Mouse (Mus musculus) embryonic facial prominence, embryonic 14.5 days (tissue): ENCODE data around the gene Ptprs. TPM values are rescaled to one million over a fixed set of nuclear protein-coding genes. Genes with fewer than 3 reads are reported as not detected.

Experiments
- ATAC-seq: fragments of 200-750 bp; cut with Nextera tagmentation; 2 replicates; pipeline ENCODE4 v1.8.0; 2017; ENCODE audit warnings: low read depth, moderate number of reproducible peaks, moderate TSS enrichment
- DNase-seq: peaks from one replicate; pipeline ENCODE4 v3.0.0-alpha.2; 2015; ENCODE audit warnings: low spot score
- H3K27ac ChIP-seq: fragments of 300-500 bp; sonication (generic); replicated peaks from 2 replicates; pipeline ENCODE4 v1.5.1; 2014; ENCODE audit warnings: low read depth, mild to moderate bottlenecking, low read length, moderate library complexity
- H3K27me3 ChIP-seq: fragments of 300-500 bp; sonication (generic); replicated peaks from 2 replicates; pipeline ENCODE4 v1.6.1; 2014; ENCODE audit warnings: low read length; ENCODE audit not compliant: control insufficient read depth, insufficient read depth
- H3K36me3 ChIP-seq: fragments of 300-500 bp; sonication (generic); 2 replicates; pipeline ENCODE4 v1.6.1; 2014; ENCODE audit warnings: low read length, mixed read lengths; ENCODE audit not compliant: control insufficient read depth, insufficient read depth
- H3K4me1 ChIP-seq: fragments of 300-500 bp; sonication (generic); 2 replicates; pipeline ENCODE4 v1.6.1; 2014; ENCODE audit warnings: antibody characterized with exemption, low read length; ENCODE audit not compliant: control insufficient read depth, insufficient read depth
- H3K4me2 ChIP-seq: fragments of 300-500 bp; sonication (generic); 2 replicates; pipeline ENCODE4 v1.6.1; 2014; ENCODE audit warnings: low read depth, mild to moderate bottlenecking, low read length, moderate library complexity, mixed read lengths
- H3K4me3 ChIP-seq: fragments of 300-500 bp; sonication (generic); 2 replicates; pipeline ENCODE4 v1.5.1; 2014; ENCODE audit warnings: low read depth, mild to moderate bottlenecking, low read length
- H3K9ac ChIP-seq: fragments of 300-500 bp; sonication (generic); 2 replicates; pipeline ENCODE4 v1.6.1; 2014; ENCODE audit warnings: low read depth, mild to moderate bottlenecking, low read length, moderate library complexity, mixed read lengths
- H3K9me3 ChIP-seq: fragments of 300-500 bp; sonication (generic); 2 replicates; pipeline ENCODE4 v1.6.1; 2016; ENCODE audit warnings: low read length; ENCODE audit not compliant: control insufficient read depth
- WGBS: fragments of 180-500 bp; shearing (Covaris S2); extraction: QIAGEN DNeasy Blood & Tissue Kit; methylation state at CpG from one replicate; pipeline ENCODE4 v1.1.7; 2014; 5-methylcytosine and 5-hydroxymethylcytosine counted together
- polyA plus RNA-seq: library from polyadenylated mRNA; unstranded; fragments of >200 nt; fragmentation: Nextera tagmentation; extraction: Ambion mirVana; gene quantifications from 2 replicates; pipeline ENCODE4 v1.2.1, GENCODE M21; 2014

Gene Ptprs
- polyA plus RNA-seq, 1 experiment from 2014 or later = 104 TPM

GRCm38 (mm10) chr17:56468870-56469269 lies 7.4 kb downstream of the Ptprs start:
- peaks cover 57% of the 10 kb centered on the region for H3K4me1 ChIP-seq
- no peaks in the 10 kb centered on the region for H3K36me3 ChIP-seq
- H3K4me3 ChIP-seq = no peak overlapping the region
- 61% methylated on average over 7 of the region's 7 CpGs for WGBS
- 0 out of 2 replicates have a peak overlapping the region, but pooled peaks have one; percentile 18 for H3K27ac ChIP-seq
- no peak overlapping the region for H3K4me2 ChIP-seq
- H3K9ac ChIP-seq = no peak overlapping the region
- no peak for DNase-seq
- no peak for ATAC-seq
- H3K9me3 ChIP-seq = no peaks in the 10 kb centered on the region
- H3K27me3 ChIP-seq = peaks cover 11% of the 10 kb centered on the region

GRCm38 (mm10) chr17:56468380-56468779 lies 7.9 kb downstream of the Ptprs start:
- H3K27me3 ChIP-seq = peaks cover 6% of the 10 kb centered on the region
- peak overlapping the region; percentile 79 for H3K27ac ChIP-seq
- no peak overlapping the region for H3K4me3 ChIP-seq
- H3K36me3 ChIP-seq = no peaks in the 10 kb centered on the region
- H3K9me3 ChIP-seq = no peaks in the 10 kb centered on the region
- no peak overlapping the region for H3K9ac ChIP-seq
- 92% methylated on average over 7 of the region's 9 CpGs for WGBS
- H3K4me1 ChIP-seq = peaks cover 57% of the 10 kb centered on the region
- no peak for ATAC-seq
- DNase-seq = no peak
- H3K4me2 ChIP-seq = no peak overlapping the region

- Histone ChIP-seq H3K4me1 (peaks cover 55% of the 10 kb centered on the region), H3K9ac (peak overlapping the region; percentile 27; the same call in 1 of the 2 replicates)
- DNase-seq = peak; percentile 95
These were observed 8.8 kb downstream of the Ptprs start for GRCm38 (mm10) chr17:56467456-56467884.

DNA sequence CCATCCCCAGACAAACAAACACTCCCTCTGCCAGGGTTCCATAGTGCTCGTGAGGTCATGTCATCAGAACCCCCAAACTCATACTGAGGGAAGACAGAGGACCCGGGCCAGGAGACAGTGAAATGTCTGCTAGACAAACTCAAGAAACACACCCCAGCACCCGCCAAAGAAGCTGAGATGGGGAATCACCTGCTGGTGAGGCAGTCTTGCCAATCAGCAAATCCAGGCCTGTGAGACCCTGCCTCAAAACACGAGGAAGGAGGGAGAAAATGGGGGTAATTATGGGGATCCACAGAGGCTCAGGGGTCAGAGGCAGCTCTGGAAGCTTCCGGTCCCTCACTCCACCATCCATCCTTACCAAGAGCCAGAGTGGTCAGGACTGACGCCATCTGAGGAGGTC lies 9.5 kb downstream of the Ptprs start:
- Histone ChIP-seq H3K9me3 (no peaks in the 10 kb centered on the region), H3K36me3 (no peaks in the 10 kb centered on the region), H3K4me2 (peak overlapping the region; percentile 32; the same call in 1 of the 2 replicates), H3K27ac (peak overlapping the region; percentile 19; the same call in 1 of the 2 replicates), H3K27me3 (no peaks in the 10 kb centered on the region), H3K4me1 (peaks cover 52% of the 10 kb centered on the region), H3K9ac (no peak overlapping the region), H3K4me3 (no peak overlapping the region)
- ATAC-seq = no peak
- 70% methylated on average over 6 of the region's 6 CpGs for WGBS
- DNase-seq = no peak

More at GRCm38 (mm10) chr17:56467456-56467884, 8.8 kb downstream of the Ptprs start:
- H3K4me3 ChIP-seq = no peak overlapping the region
- H3K36me3 ChIP-seq = no peaks in the 10 kb centered on the region
- peak overlapping the region; percentile 32 for H3K4me2 ChIP-seq
- ATAC-seq = peak; percentile 47
- no peaks in the 10 kb centered on the region for H3K27me3 ChIP-seq
- 38% methylated on average over 5 of the region's 7 CpGs for WGBS
- H3K9me3 ChIP-seq = no peaks in the 10 kb centered on the region
- peak overlapping the region; percentile 79 for H3K27ac ChIP-seq

- ATAC-seq (no peak), DNase-seq (no peak)
- H3K4me3 ChIP-seq = no peak overlapping the region
- no peaks in the 10 kb centered on the region for H3K9me3 ChIP-seq
- H3K4me1 ChIP-seq = peaks cover 52% of the 10 kb centered on the region
- no peak overlapping the region for H3K4me2 ChIP-seq
- no peaks in the 10 kb centered on the region for H3K36me3 ChIP-seq
- H3K27me3 ChIP-seq = no peaks in the 10 kb centered on the region
- WGBS = 58% methylated on average over 4 of the region's 7 CpGs
- H3K27ac ChIP-seq = no peak overlapping the region
- peak overlapping the region; percentile 23; the same call in 1 of the 2 replicates for H3K9ac ChIP-seq
These were observed 11.5 kb downstream of the Ptprs start for GRCm38 (mm10) chr17:56464817-56465216.

- H3K9me3 ChIP-seq = no peaks in the 10 kb centered on the region
- H3K27ac ChIP-seq = no peak overlapping the region
- no peak overlapping the region for H3K4me2 ChIP-seq
- ATAC-seq (no peak), DNase-seq (no peak)
- H3K4me1 ChIP-seq = peaks cover 51% of the 10 kb centered on the region
- WGBS = 82% methylated on average over 2 of the region's 2 CpGs
- H3K4me3 ChIP-seq = no peak overlapping the region
- no peaks in the 10 kb centered on the region for H3K27me3 ChIP-seq
- H3K9ac ChIP-seq = no peak overlapping the region
- no peaks in the 10 kb centered on the region for H3K36me3 ChIP-seq
These were observed 11.9 kb downstream of the Ptprs start for GRCm38 (mm10) chr17:56464345-56464744.

DNA sequence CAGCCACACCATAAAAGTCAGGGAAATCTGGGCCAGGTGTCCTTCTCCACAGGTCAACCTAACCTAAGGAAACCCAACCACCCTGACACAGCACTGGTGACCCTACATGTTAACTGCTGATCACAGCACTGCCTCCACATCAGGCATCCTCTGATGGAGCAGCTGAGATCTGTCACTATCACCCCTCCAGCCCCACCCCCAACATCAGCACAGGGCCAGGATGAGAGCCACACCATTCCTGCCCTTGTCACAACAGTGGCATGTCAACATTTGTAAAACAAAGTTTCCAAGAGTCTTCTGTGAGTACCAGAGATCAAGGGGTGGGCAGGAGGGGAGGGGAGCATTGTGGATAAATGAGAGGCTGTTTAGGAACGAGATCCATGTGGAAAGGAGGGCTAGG lies 12.8 kb downstream of the Ptprs start:
- peak overlapping the region; percentile 93 for H3K27ac ChIP-seq
- H3K36me3 ChIP-seq = no peaks in the 10 kb centered on the region
- peak overlapping the region; percentile 69 for H3K4me2 ChIP-seq
- no peaks in the 10 kb centered on the region for H3K9me3 ChIP-seq
- DNase-seq (no peak), ATAC-seq (no peak)
- H3K27me3 ChIP-seq = no peaks in the 10 kb centered on the region
- peaks cover 52% of the 10 kb centered on the region for H3K4me1 ChIP-seq
- peak overlapping the region; percentile 54 for H3K9ac ChIP-seq
- no peak overlapping the region for H3K4me3 ChIP-seq
- WGBS = 22% methylated on average over 1 of the region's 1 CpGs

DNA sequence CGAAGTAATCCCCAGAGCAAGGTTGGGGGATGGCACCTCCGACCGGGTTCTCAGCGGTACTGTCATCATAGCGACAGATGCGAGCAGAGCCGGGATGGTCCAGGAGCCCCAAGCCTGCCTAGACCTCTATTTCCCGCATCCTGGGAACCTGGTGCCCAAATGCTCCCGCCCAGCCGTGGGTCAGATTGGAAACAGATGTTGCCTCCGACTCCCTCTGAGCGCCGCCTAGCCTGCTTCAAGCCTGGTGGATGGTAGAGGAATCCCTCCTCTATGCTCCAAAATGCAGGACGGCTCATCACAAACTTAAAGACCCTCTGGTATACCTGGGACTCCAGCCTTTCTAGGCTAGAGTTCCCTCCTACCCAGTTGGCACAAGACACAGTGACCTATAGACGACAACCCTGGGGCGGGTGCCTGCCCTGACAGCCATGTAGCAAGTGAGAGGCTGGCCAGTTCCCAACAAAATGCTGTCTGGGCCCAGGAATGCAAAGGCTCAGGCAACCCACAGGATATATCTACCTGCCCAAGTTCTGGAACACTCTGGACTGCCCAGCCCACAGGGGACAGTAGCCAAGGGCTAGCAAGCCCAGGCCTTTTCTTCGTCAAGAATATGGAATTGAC lies 13.3 kb downstream of the Ptprs start:
- DNase-seq (peak; percentile 92), ATAC-seq (peak; percentile 13)
- H3K36me3 ChIP-seq = 0 out of 2 replicates have a peak, but pooled peaks cover 3% of the 10 kb centered on the region
- H3K9me3 ChIP-seq = no peaks in the 10 kb centered on the region
- peaks cover 48% of the 10 kb centered on the region for H3K4me1 ChIP-seq
- peak overlapping the region; percentile 69 for H3K4me2 ChIP-seq
- no peaks in the 10 kb centered on the region for H3K27me3 ChIP-seq
- H3K27ac ChIP-seq = peak overlapping the region; percentile 93
- peak overlapping the region; percentile 54 for H3K9ac ChIP-seq
- peak overlapping the region; percentile 58 for H3K4me3 ChIP-seq
- WGBS = 4% methylated on average over 17 of the region's 17 CpGs
